Mouse (Mus musculus) layer of hippocampus, postnatal 10 days (tissue): ENCODE data around the gene Klc4. TPM values are rescaled to one million over a fixed set of nuclear protein-coding genes. Genes with fewer than 3 reads are reported as not detected.
A peak's percentile ranks its signal among the peaks of the same experiment; 100 is the strongest.

ENCODE experiments used
- DNase-seq, 2 experiments: peaks; one replicate each; pipeline ENCODE4 v3.0.0; 2021; ENCODE audit warnings: low spot score in 2 of 2
- long read RNA-seq: library from polyadenylated mRNA; stranded (forward); transcript quantifications from one replicate; pipeline ENCODE4 v2.0.0, GENCODE M21; 2023
- total RNA-seq, 2 experiments: library from RNA; stranded (reverse); gene quantifications; 2 replicates each; pipeline ENCODE4 v1.2.3; 2021

Gene Klc4
- total RNA-seq = 10 to 100 TPM; 13.4 to 14.0 TPM
- long read RNA-seq, transcript Klc4-202 (16 exons, 2,313 nt) = major isoform, 5 of 23 reads
- long read RNA-seq, partial matches to known transcripts = 13 of 23 reads
- long read RNA-seq, other reads (novel, unspliced or antisense) = 5 of 23 reads

DNA sequence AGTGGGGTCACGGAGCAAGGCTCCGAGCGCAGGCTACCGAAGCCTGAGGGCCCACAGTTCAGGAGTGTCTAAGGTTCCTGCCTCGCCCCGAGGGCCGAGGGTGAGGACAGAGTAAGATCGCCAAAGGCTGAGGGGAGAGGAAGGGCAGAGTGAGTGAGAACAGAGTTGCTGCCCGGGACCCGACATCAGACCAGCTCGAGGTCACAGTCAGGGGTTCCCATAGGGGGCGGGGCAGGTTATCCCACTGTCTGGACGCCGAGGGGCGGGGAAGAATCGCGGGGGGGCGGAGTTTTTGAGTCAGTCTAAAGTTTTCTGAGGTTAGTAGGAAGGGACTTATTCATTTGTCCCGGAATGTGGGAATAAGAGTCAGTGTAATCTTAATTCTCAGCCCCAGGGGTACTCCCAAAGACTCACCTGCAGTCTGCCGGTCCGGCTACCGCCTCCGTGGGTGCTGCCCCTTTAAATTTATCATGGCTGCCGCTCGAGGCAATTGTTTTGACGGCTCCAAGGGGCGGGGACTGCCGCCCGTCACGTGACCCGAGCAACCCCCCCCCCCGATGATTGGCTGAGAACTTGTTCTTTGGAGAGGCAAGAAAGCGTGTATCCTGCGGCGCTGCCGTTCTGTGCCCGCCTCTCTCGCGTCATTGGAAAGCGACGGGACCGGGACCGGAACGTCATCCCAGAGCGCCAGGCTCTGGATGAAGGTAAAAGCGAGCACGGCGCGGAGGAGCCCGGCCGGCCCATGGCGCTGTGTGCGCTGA lies at the start of gene Klc4, which contains the start of gene Mrpl2:
TSS of gene Klc4 (minus strand) at position 462 of the 761 bp plus-strand sequence.
TSS of gene Mrpl2 (plus strand) at position 669 of the 761 bp plus-strand sequence.
- peak; percentile 99 to 100 for DNase-seq

DNA sequence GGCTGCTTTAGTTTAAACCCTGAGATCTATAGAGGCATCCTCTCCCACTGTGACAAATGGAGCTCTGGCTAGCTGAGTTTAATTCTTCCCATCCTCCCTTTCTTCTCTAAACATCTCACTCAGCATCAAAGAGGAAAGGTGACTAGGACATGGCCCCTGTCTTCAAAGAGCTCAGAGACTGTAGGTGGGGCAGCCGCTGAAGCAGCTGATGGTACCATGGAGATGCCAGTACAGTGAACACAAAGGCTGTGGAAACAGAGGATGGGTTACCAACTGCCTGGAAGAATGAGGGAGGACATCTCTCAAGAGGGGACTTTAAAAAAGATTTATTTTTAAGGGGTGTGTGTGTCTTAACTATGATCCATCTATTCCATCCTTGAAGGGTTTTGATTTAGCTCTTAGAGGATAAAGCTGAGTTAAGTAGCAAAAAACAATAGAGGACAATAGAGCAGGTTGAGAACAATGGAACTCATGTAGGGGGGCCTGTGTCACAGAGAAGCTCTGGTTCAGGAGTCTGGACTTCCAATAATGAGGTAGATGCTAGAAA lies 48.8 kb upstream of the Klc4 start:
- no peak for DNase-seq

- DNase-seq = no peak
Measured at GRCm38 (mm10) chr17:46691390-46691789, 45.6 kb upstream of the Klc4 start.

DNA sequence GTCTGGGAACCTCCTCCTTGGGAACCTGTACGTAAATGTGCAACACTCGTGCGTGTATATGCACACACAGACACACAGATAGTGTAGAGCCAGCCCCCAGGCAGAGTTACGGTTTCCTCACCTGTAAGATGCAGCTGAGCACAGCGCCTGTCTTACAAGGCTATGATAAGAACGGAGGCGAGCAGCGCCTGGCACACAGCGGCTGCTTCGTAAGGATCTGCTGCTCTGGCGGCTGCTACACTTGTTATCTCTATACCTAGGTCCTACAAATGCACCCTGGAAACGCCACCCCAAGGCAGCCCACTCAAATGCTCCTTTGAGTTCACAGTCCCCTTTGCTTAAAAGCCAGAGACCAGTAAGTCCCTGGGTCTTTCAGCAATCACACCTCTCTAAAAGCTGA lies 44.8 kb upstream of the Klc4 start:
- no peak for DNase-seq

DNA sequence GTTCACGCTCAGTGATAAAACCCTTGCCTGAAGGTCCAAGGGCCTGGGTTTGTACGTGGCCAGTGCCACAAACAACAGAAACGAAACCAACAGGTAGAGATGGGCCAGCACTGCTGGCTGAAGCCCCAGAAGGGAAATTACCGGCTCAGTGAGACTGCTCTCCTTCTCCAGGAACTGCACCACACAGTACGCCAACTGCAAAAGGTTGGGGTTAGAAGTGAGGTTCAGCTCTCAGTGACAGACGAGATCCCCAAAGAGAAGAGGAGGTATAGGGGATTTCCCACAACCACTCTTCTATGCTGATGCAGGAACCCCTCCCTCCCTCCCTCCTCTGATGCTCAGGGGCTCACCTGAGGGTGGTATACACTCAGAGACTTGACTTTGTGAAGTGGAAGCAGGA lies 40.1 kb upstream of the Klc4 start:
- no peak for DNase-seq

DNA sequence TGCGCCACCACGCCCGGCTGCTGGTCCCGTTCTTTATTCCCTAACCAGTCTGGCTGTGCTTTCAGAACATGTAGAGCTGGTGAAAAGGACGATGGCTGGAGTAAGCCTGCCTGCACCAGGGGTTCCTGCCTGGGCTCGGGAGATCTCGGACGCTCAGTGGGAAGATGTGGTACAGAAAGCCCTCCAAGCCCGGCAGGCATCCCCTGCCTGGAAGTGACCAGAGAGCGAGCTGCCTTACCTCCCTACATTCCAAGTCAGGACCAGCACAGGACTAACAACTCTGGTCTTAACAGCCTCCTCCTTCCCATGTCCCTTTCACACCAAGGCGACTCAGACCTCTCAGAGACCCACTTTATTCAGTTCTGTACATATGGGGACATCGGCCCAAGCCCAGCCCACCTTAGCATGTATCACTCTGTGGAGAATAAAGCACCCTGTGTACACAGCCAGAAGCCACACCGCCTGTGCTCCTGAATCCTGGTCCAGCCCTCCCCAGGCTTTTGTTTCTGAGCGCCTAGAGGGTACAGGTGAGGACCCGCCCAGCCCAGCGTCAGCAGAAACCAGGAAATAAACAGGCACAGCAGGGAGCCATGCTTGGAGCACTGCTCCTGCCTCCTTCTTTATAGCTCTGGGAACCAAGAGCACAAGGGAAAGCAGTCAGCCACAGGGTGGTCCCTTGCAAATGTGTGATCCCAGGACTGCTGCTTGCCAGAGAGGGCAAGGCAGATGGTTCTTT lies 37.0 kb upstream of the Klc4 start:
- no peak for DNase-seq

DNA sequence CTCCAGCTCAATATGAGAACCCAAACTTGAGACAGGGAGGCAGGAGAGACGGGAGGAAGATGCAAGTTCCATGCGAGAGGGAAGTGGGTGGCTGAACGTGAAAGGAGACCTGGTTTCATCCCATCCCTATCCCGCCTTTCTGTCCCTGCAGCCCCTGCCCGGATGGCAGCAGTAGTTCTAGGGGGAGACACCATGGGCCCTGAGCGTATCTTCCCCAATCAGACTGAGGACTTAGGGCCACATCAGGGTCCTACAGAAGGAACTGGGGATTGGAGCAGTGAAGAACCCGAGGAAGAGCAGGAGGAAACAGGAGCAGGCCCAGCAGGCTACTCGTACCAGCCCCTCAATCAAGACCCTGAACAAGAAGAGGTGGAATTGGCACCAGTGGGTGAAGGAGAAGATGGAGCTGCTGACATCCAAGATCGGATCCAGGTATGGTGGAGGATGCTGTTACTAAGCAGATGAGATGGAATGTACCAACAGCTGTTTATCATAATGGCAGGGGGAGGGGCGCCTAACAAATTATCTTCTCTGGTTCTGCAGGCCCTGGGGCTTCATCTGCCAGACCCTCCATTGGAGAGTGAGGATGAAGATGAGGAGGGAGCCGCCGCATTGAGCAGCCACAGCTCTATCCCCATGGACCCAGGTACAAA lies 35.8 kb upstream of the Klc4 start:
- no peak for DNase-seq

- peak; percentile 96 to 97 for DNase-seq
Measured at GRCm38 (mm10) chr17:46680760-46681373, 35.0 kb upstream of the Klc4 start, which contains the start of gene Klhdc3. TSS of gene Klhdc3 (minus strand) at chr17:46680914.

GRCm38 (mm10) chr17:46679843-46680759 lies 34.3 kb upstream of the Klc4 start:
- DNase-seq = peak in 1 of 2 experiments; percentile 66

GRCm38 (mm10) chr17:46678911-46679310 lies 33.1 kb upstream of the Klc4 start:
- DNase-seq = no peak

GRCm38 (mm10) chr17:46678416-46678815 lies 32.6 kb upstream of the Klc4 start, which contains the start of gene Mea1:
TSS of gene Mea1 (plus strand) at chr17:46678793.
- no peak for DNase-seq

- no peak for DNase-seq
Measured at GRCm38 (mm10) chr17:46674530-46675283, 28.9 kb upstream of the Klc4 start.

DNA sequence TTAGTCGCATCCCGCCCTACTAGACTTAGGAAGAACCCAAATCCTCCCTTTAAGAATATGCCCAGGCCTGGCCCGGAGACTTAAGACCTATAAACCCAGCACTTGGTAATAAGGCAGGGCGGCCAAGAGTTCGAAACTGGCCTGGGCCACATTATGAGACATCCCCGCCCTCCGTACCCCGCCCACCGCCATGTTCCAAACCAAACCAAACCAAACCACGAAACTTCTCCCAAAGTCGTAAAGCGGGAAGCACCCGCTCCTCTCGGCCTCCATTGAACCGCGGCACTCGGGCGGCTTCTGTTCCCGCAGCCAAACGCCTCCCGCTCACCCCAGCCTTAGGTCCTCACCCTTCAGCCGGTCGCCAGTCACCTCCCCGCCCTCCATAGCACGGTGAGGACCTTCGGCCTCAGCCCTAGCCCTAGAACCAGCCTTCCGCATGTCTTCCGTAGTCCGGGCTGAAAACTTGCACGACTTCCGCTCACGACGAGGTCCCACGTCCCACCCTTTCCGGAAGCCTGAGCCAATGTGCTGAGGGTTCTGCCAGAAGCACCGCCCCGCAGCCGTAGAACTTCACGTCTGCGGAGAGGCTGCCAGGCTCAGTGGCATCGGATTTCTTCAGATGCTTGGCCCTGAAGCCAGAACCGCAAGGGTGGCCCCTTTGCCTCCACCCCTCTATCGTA lies 28.2 kb upstream of the Klc4 start, which contains the start of gene Rrp36:
TSS of gene Rrp36 (minus strand) at position 503 of the 680 bp plus-strand sequence.
- DNase-seq = peak; percentile 89 to 92

DNA sequence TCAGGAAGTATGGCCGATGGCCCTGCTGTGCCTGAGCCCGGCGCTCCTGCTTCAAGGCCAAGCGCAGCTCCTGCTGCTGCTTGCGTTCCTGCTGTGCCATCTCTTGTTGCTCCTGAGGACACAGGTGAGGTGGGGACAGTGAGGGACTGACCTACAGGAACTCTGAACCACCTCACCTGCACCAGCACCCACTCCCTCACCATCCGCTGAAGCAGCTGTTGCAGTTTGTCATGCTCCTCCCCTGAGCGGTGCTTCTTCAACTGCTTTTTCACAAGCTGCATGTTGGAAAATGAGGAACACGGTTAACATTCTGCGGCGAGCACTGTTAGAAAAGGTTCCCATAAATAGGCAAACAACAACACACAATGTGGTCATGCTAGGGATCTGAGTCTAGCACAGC lies 24.1 kb upstream of the Klc4 start:
- DNase-seq = no peak

- DNase-seq = no peak
Measured at GRCm38 (mm10) chr17:46667712-46668111, 21.9 kb upstream of the Klc4 start.

DNA sequence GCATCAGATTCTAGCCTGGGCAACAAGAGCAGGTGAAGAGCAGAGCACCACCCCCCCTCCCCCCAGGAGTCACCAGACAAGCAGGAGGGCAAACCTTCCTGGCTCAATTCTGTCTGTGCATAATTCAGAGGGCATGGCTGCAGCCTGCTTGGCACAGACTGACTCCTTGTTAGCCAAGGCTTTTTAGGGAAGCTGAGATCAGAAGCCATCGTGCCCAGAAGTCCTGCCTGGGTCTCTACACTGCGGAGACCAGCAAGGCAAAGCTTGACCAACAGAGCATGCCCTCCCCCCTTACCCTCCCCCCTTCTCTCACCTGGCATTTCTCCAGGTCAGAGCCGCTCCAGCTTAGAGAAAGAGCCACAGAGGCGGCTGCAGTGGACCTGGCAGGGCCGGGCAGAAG lies 16.9 kb upstream of the Klc4 start:
- no peak for DNase-seq

DNA sequence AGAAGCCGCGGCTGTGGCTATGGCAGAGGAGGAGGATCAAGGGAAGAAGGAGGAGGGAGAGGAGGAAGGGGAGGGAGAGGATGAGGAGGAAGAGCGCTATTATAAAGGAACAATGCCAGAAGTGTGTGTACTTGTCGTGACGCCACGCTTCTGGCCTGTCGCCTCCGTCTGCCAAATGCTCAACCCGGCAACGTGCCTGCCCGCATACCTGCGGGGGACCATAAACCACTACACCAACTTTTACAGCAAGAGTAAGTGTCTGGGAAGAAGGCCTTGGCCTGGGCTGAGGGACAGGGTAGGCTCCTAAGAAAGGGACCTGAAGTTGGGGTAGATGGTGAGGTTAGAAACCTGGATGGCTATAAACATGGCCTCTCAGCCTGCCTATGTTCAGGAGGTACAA lies 16.2 kb upstream of the Klc4 start:
- no peak for DNase-seq

GRCm38 (mm10) chr17:46661351-46661750 lies 15.5 kb upstream of the Klc4 start:
- DNase-seq = no peak
